Mouse (Mus musculus): ENCODE measurements at regions not wholly inside any gene's neighbourhood (a gene's known extent, or its start where the extent isn't known, plus 50 kb on each side); places are given as distances from the start of the nearest gene placed in this dataset.

DNA sequence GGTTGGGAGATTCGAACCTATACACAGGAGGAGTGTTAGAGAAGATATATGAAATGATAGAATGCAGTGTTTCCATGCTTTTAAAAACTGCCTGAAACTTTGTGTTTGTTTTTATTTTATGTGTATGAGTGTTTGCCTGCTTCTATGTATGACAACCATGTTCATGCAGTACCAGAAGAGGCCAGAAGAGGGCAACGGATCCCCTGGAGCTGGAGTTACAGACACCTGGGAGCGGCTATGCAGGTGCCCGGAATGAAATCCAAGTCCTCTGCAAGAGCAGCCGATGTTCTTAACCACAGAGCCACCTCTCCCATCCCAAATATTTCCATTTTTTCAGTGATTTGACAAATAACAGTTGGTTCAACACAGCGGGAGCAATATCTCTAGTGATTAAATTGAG is 247.5 kb upstream of the Dio3 start:
- TF ChIP-seq CTCF (IDR thresholded peaks at IDR 0.05; ENCODE audit: control insufficient read depth, insufficient read depth, insufficient replicate concordance, low read depth, low read length): peak; percentile 56; the same call in 1 of the 2 replicates
- no peak for TF ChIP-seq POLR2A (IDR thresholded peaks at IDR 0.05; ENCODE audit: control insufficient read depth, low read depth, low read length)
